Mouse (Mus musculus) effector memory CD4-positive, alpha-beta T cell, adult 7 months (primary cell): ENCODE data around the gene Cnksr3. TPM values are rescaled to one million over a fixed set of nuclear protein-coding genes. Genes with fewer than 3 reads are reported as not detected.

Experiments
- polyA plus RNA-seq: library from polyadenylated mRNA; unstranded; fragments of 100-300 nt; shearing (Covaris generic); gene quantifications from one replicate; pipeline ENCODE4 v1.2.1, GENCODE M21; 2017

Gene Cnksr3
- polyA plus RNA-seq = 0.43 TPM

DNA sequence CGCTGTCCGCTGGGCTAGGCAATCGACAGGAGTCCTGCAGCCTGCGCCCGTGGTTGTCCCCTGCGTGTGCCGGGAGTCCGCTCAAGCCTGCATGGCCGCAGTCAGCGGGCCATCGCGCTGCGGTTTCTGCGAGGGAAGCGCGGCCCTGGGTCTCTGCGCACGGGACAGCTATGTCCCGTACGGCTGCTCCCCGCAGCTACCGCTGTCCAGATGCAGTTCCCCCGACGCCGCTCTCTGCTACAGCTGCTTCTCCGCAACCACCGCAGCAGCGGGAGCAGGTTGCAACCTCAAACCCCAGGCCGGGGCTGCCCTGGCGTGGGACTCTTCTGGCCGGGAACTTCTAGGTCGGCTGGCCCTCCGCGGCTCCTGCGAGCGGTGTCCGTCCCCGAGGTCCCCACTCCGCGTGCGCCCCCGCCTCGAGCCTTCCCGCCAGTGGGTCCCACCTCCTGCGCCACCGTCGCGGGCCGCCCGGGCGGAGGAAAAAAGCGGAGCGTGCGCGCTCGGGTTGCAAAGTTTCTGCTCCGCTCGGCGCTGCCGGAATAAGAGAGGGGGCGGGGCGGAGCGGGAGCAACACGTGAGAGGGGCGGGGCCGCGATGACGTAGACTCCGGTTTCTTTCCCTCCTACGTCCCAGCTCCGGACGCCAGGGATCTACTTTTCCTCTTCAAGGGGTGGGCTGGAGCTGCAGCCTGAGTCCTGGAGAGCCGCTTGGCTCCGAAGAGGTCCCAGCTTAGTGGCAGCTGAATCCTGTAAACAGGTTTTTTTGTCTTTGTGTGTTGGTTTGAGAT is at the start of gene Cnksr3:
Cnksr3 (minus strand) TSS at position 542 of the 787 bp plus-strand sequence.

Other genes with a start within 250 kb of the Cnksr3 start
- gene Ipcef1, start 159.8 kb downstream of the Cnksr3 start, polyA plus RNA-seq = 51.0 TPM